Mouse (Mus musculus): ENCODE measurements at regions not wholly inside any gene's neighbourhood (a gene's known extent, or its start where the extent isn't known, plus 50 kb on each side); places are given as distances from the start of the nearest gene placed in this dataset.

GRCm38 (mm10) chrX:77009336-77009735 is 406.6 kb upstream of the Cldn34d start:
- DNase-seq (ENCODE audit: low read depth, low spot score) = no peak

GRCm38 (mm10) chrX:77013890-77014289 is 411.2 kb upstream of the Cldn34d start:
- no peak for DNase-seq (ENCODE audit: low read depth, low spot score)

GRCm38 (mm10) chrX:77050401-77051381 is 448.0 kb upstream of the Cldn34d start:
- DNase-seq (ENCODE audit: low read depth, low spot score) = peak; percentile 46

GRCm38 (mm10) chrX:77052036-77052435 is 449.3 kb upstream of the Cldn34d start:
- no peak for DNase-seq (ENCODE audit: low read depth, low spot score)

- no peak for DNase-seq (ENCODE audit: low read depth, low spot score)
Observed at GRCm38 (mm10) chrX:77079776-77080175, 431.0 kb upstream of the Tbl1x start.

- DNase-seq (ENCODE audit: low read depth, low spot score) = no peak
Observed at GRCm38 (mm10) chrX:77082716-77083115, 428.1 kb upstream of the Tbl1x start.

GRCm38 (mm10) chrX:77121761-77122160 is 389.1 kb upstream of the Tbl1x start:
- DNase-seq (ENCODE audit: low read depth, low spot score) = no peak

Data from ZHBTc4 (cell line).